Mouse (Mus musculus): Measurements from ENCODE around the gene Mgat4e. TPM values are rescaled to one million over a fixed set of nuclear protein-coding genes. Genes with fewer than 3 reads are reported as not detected.
"Not testable (repeated sequence)": the region's sequence is repeated elsewhere in the genome, so short reads cannot be mapped to it uniquely, and the experiment has no call there.

Mgat4e gene
- polyA plus RNA-seq, 1 experiment: not detected

GRCm38 (mm10) chr1:134556671-134557218, 7.3 kb upstream of the Mgat4e start:
- 1% methylated on average over 35 of the region's 35 CpGs for WGBS
- peak; percentile 82 for DNase-seq (ENCODE audit: low read depth, low spot score)

- DNase-seq (ENCODE audit: low read depth, low spot score): no peak
- WGBS: under 1% methylated on average over 46 of the region's 46 CpGs
Observed at GRCm38 (mm10) chr1:134555871-134556670, 6.6 kb upstream of the Mgat4e start.

GRCm38 (mm10) chr1:134555240-134555870, 5.9 kb upstream of the Mgat4e start:
- DNase-seq (ENCODE audit: low read depth, low spot score): no peak
- WGBS: 16% methylated on average over 13 of the region's 13 CpGs

- WGBS: 59% methylated on average over 3 of the region's 3 CpGs
- DNase-seq (ENCODE audit: low read depth, low spot score): no peak
Observed at GRCm38 (mm10) chr1:134552396-134552795, 2.9 kb upstream of the Mgat4e start.

- WGBS: 82% methylated on average over 3 of the region's 3 CpGs
- DNase-seq (ENCODE audit: low read depth, low spot score): no peak
Observed at GRCm38 (mm10) chr1:134551869-134552268, 2.4 kb upstream of the Mgat4e start.

GRCm38 (mm10) chr1:134548231-134548630, 1.3 kb downstream of the Mgat4e start:
- 80% methylated on average over 4 of the region's 4 CpGs for WGBS
- DNase-seq (ENCODE audit: low read depth, low spot score): no peak

GRCm38 (mm10) chr1:134540610-134541009, 8.9 kb downstream of the Mgat4e start:
- 92% methylated on average over 10 of the region's 10 CpGs for WGBS
- DNase-seq (ENCODE audit: low read depth, low spot score): no peak

GRCm38 (mm10) chr1:134535513-134535912, 14.0 kb downstream of the Mgat4e start:
- 53% methylated on average over 3 of the region's 3 CpGs for WGBS
- no peak for DNase-seq (ENCODE audit: low read depth, low spot score)

- WGBS: 95% methylated on average over 1 of the region's 1 CpGs
- DNase-seq (ENCODE audit: low read depth, low spot score): no peak
Observed at GRCm38 (mm10) chr1:134535054-134535453, 14.4 kb downstream of the Mgat4e start.

- 94% methylated on average over 10 of the region's 10 CpGs for whole genome bisulfite sequencing
- DNase-seq (ENCODE audit: low read depth, low spot score): not testable (repeated sequence)
Observed at GRCm38 (mm10) chr1:134533710-134534109, 15.8 kb downstream of the Mgat4e start.

GRCm38 (mm10) chr1:134530618-134531017, 18.9 kb downstream of the Mgat4e start:
- WGBS: 87% methylated on average over 6 of the region's 6 CpGs
- DNase-seq (ENCODE audit: low read depth, low spot score): no peak

GRCm38 (mm10) chr1:134526752-134527151, 22.7 kb downstream of the Mgat4e start:
- peak; percentile 86 for DNase-seq (ENCODE audit: low read depth, low spot score)
- WGBS: 23% methylated on average over 6 of the region's 6 CpGs

GRCm38 (mm10) chr1:134525015-134525414, 24.5 kb downstream of the Mgat4e start:
- 98% methylated on average over 1 of the region's 1 CpGs for WGBS
- no peak for DNase-seq (ENCODE audit: low read depth, low spot score)

- WGBS: 82% methylated on average over 5 of the region's 5 CpGs
- DNase-seq (ENCODE audit: low read depth, low spot score): no peak
Observed at GRCm38 (mm10) chr1:134524424-134524823, 25.1 kb downstream of the Mgat4e start.

- 33% methylated on average over 2 of the region's 2 CpGs for WGBS
- DNase-seq (ENCODE audit: low read depth, low spot score): no peak
Observed at GRCm38 (mm10) chr1:134522325-134522724, 27.2 kb downstream of the Mgat4e start.

- WGBS: 29% methylated on average over 7 of the region's 7 CpGs
- no peak for DNase-seq (ENCODE audit: low read depth, low spot score)
Observed at GRCm38 (mm10) chr1:134521163-134521562, 28.3 kb downstream of the Mgat4e start.

GRCm38 (mm10) chr1:134520001-134520721, 29.3 kb downstream of the Mgat4e start:
- WGBS: 60% methylated on average over 8 of the region's 8 CpGs
- DNase-seq (ENCODE audit: low read depth, low spot score): no peak

GRCm38 (mm10) chr1:134519201-134519600, 30.3 kb downstream of the Mgat4e start:
- WGBS: 88% methylated on average over 5 of the region's 5 CpGs
- not testable (repeated sequence) for DNase-seq (ENCODE audit: low read depth, low spot score)

GRCm38 (mm10) chr1:134518677-134519076, 30.8 kb downstream of the Mgat4e start:
- peak; percentile 83 for DNase-seq (ENCODE audit: low read depth, low spot score)
- WGBS: 2% methylated on average over 7 of the region's 7 CpGs

- 95% methylated on average over 14 of the region's 14 CpGs for WGBS
Observed at GRCm38 (mm10) chr1:134517841-134518240, 31.6 kb downstream of the Mgat4e start.

More at GRCm38 (mm10) chr1:134517841-134518240, 31.6 kb downstream of the Mgat4e start:
- not testable (repeated sequence) for DNase-seq (ENCODE audit: low read depth, low spot score)

Data from large intestine, adult 2 months (tissue).